Mouse (Mus musculus) MEL (cell line): ENCODE results near the gene Psmd8.

ENCODE experiments used
- CHD1 ChIP-seq: IDR thresholded peaks from 2 replicates; pipeline ENCODE4 v1.6.1; 2012; ENCODE audit warnings: low read depth, mild to moderate bottlenecking, inconsistent platforms, low read length, improper control_type of control experiment
- CTCF ChIP-seq, 3 experiments: IDR thresholded peaks in 2 of 3; conservative IDR thresholded peaks in 1 of 3; 2 replicates each; pipeline ENCODE4 v1.5.1; 2011 to 2012; ENCODE audit warnings: low read length in 3 of 3, low read depth in 2 of 3, mild to moderate bottlenecking in 2 of 3, improper control_type of control experiment in 1 of 3, inconsistent platforms in 1 of 3, mixed read lengths in 1 of 3, moderate library complexity in 1 of 3; ENCODE audit not compliant: control insufficient read depth in 1 of 3, insufficient read depth in 1 of 3, poor library complexity in 1 of 3, severe bottlenecking in 1 of 3
- ELF1 ChIP-seq: IDR thresholded peaks from 2 replicates; pipeline ENCODE4 v1.6.1; 2014; ENCODE audit warnings: low read depth, mild to moderate bottlenecking, inconsistent platforms, low read length, improper control_type of control experiment, moderate library complexity
- GATA1 ChIP-seq: IDR thresholded peaks from 2 replicates; pipeline ENCODE4 v1.6.1; 2011; ENCODE audit warnings: low read depth, low read length, improper control_type of control experiment
- NRF1 ChIP-seq: IDR thresholded peaks from 2 replicates; pipeline ENCODE4 v1.6.1; 2014; ENCODE audit warnings: low read depth, mild to moderate bottlenecking, inconsistent platforms, low read length, improper control_type of control experiment, moderate library complexity; ENCODE audit not compliant: poor library complexity, insufficient read depth, severe bottlenecking
- POLR2A ChIP-seq, 2 experiments: IDR thresholded peaks; 2 replicates each; pipeline ENCODE4 v1.6.1; 2011 to 2012; ENCODE audit warnings: low read length in 2 of 2, mild to moderate bottlenecking in 2 of 2, control low read depth in 1 of 2, improper control_type of control experiment in 1 of 2, low read depth in 1 of 2, moderate library complexity in 1 of 2; ENCODE audit not compliant: control insufficient read depth in 1 of 2, insufficient read depth in 1 of 2, poor library complexity in 1 of 2
- SMC3 ChIP-seq: IDR thresholded peaks from 2 replicates; pipeline ENCODE4 v1.6.1; 2011; ENCODE audit warnings: low read depth, low read length, improper control_type of control experiment
- ZC3H11A ChIP-seq: IDR thresholded peaks from 2 replicates; pipeline ENCODE4 v1.6.1; 2012; ENCODE audit warnings: low read depth, mild to moderate bottlenecking, inconsistent platforms, low read length, improper control_type of control experiment
- ZMIZ1 ChIP-seq: IDR thresholded peaks from 2 replicates; pipeline ENCODE4 v1.6.1; 2012; ENCODE audit warnings: low read depth, mild to moderate bottlenecking, inconsistent platforms, low read length, improper control_type of control experiment, moderate library complexity

DNA sequence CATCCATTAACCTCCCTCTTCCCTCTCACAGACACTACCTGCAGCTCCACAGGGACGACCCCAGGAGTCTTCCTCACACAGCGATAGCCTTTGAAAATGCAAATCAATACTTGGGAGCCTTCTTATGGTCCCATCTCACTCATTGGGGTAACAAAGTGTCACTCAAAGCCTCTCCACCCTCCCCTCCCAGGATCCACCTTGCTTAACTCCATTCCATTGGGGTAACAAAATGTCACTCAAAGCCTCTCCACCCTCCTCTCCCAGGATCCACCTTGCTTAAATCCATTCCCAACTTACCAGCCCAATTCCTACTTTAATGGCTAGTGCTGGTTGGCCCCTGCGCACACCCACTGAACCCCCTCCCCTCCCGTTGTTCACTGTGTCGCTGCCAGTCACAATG is 22.2 kb downstream of the Psmd8 start:
- TF ChIP-seq ZC3H11A (no peak), CTCF (IDR thresholded peaks at IDR 0.05 in 2 of 3, conservative IDR thresholded peaks at IDR 0.05 in 1 of 3; ENCODE audit: control insufficient read depth in 1 of 3, insufficient read depth in 1 of 3, low read depth in 2 of 3, low read length in 3 of 3, poor library complexity in 1 of 3, severe bottlenecking in 1 of 3) (no peak), CHD1 (no peak), ELF1 (no peak), NRF1 (no peak), ZMIZ1 (no peak), GATA1 (no peak), SMC3 (no peak), POLR2A (IDR thresholded peaks at IDR 0.05; ENCODE audit: control insufficient read depth in 1 of 2, insufficient read depth in 1 of 2, low read depth in 1 of 2, low read length in 2 of 2, poor library complexity in 1 of 2) (no peak)
